Mouse (Mus musculus): ENCODE results near the gene Dis3. TPM values are rescaled to one million over a fixed set of nuclear protein-coding genes. Genes with fewer than 3 reads are reported as not detected.

Dis3 gene
- total and polyA plus RNA-seq, 2 experiments from 2014 or later = 26.3 to 28.0 TPM

DNA sequence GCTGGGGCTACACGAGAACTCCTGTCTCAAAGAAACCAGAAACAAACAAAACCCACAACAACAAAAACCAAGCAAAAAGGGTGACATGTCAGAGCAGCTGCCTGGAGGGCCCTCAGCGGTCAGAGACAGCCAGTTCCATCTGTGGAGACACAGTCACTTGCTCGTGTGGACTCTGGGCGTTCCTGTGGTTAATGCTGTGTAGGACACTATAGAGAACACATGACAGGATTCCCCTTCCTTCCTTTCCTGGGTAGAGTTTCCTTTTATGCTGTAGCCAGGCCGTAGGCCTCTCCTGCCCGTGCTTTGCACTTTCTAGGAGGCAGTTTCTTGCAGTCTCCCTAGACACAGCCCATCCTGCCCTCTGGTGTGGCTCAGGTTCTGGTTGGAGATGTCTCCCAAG is 9.2 kb upstream of the Dis3 start:
- Histone ChIP-seq H3K36me3 (ENCODE audit: insufficient read depth) (peaks cover 42% of the 10 kb centered on the region), H3K4me1 (ENCODE audit: insufficient read depth) (no peaks in the 10 kb centered on the region), H3K9me3 (ENCODE audit: low read length) (no peaks in the 10 kb centered on the region), H3K27me3 (ENCODE audit: insufficient read depth, low read length) (no peaks in the 10 kb centered on the region), H3K9ac (no peak overlapping the region), H3K4me2 (ENCODE audit: low read depth) (no peak overlapping the region), H3K4me3 (ENCODE audit: low read depth, low read length) (no peak overlapping the region), H3K27ac (ENCODE audit: low read depth, low read length) (no peak overlapping the region)
- TF ChIP-seq CTCF (IDR thresholded peaks at IDR 0.05; ENCODE audit: low read depth) = no peak
- WGBS = 93% methylated on average over 6 of the region's 6 CpGs
- DNase-seq (no peak), ATAC-seq (no peak)

DNA sequence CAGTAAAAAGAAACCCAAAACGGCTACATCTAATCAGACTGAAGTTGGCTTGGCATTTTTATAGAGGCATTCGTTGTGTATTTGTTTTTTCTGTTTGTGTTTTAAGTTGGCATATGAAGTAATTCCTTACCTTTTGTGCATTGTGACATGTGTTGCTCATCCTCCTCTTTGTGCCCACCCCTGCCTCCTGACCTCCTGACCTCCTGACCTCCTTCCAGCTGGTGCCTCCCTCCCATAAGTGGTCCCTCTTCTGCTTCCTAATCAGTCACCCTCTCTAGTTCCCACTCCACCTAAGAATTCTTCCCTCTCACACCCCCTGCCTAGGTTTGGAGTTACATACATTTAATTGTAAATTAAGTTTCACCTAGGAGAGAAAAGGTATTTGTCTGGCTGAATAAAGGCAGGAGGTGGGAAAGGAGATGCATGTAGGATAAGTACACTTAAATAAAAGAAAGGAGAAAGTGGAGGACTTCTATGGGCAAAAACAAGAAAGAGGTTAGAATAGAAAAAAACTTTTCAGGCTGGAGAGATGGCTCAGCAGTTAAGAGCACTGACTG is 8.1 kb upstream of the Dis3 start:
- no peaks in the 10 kb centered on the region for H3K9me3 ChIP-seq (ENCODE audit: low read length)
- H3K9ac ChIP-seq = no peak overlapping the region
- H3K4me3 ChIP-seq (ENCODE audit: low read depth, low read length) = no peak overlapping the region
- ATAC-seq (no peak), DNase-seq (no peak)
- H3K27me3 ChIP-seq (ENCODE audit: insufficient read depth, low read length) = no peaks in the 10 kb centered on the region
- no peak for TF ChIP-seq CTCF (IDR thresholded peaks at IDR 0.05; ENCODE audit: low read depth)
- no peak overlapping the region for H3K27ac ChIP-seq (ENCODE audit: low read depth, low read length)
- no peaks in the 10 kb centered on the region for H3K4me1 ChIP-seq (ENCODE audit: insufficient read depth)
- peaks cover 47% of the 10 kb centered on the region for H3K36me3 ChIP-seq (ENCODE audit: insufficient read depth)
- WGBS = 90% methylated on average over 2 of the region's 2 CpGs
- H3K4me2 ChIP-seq (ENCODE audit: low read depth) = no peak overlapping the region

DNA sequence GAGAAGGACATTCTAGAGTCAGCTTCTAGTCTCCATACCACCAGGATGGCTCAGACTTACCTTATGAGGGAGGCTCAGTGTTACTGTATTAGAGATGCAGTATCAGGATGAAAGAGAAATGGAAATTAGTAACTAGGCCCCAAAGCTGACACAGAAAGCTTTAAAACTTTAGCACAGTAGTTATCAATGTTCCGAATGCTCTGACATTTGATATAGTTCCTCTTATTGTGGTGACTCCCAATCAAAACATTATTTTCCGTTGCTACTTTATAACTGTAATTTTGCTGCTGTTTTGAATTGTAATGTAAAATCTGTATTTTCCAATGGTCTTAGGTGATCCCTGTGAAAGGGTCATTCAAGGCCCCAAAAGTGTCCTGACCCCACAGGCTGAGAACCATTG is 7.1 kb upstream of the Dis3 start:
- Histone ChIP-seq H3K4me3 (ENCODE audit: low read depth, low read length) (no peak overlapping the region), H3K9ac (no peak overlapping the region), H3K9me3 (ENCODE audit: low read length) (no peaks in the 10 kb centered on the region), H3K27me3 (ENCODE audit: insufficient read depth, low read length) (no peaks in the 10 kb centered on the region), H3K4me2 (ENCODE audit: low read depth) (no peak overlapping the region), H3K36me3 (ENCODE audit: insufficient read depth) (peaks cover 46% of the 10 kb centered on the region), H3K27ac (ENCODE audit: low read depth, low read length) (no peak overlapping the region), H3K4me1 (ENCODE audit: insufficient read depth) (no peaks in the 10 kb centered on the region)
- no peak for ATAC-seq
- 94% methylated on average over 2 of the region's 2 CpGs for WGBS
- TF ChIP-seq CTCF (IDR thresholded peaks at IDR 0.05; ENCODE audit: low read depth) = no peak
- DNase-seq = no peak

DNA sequence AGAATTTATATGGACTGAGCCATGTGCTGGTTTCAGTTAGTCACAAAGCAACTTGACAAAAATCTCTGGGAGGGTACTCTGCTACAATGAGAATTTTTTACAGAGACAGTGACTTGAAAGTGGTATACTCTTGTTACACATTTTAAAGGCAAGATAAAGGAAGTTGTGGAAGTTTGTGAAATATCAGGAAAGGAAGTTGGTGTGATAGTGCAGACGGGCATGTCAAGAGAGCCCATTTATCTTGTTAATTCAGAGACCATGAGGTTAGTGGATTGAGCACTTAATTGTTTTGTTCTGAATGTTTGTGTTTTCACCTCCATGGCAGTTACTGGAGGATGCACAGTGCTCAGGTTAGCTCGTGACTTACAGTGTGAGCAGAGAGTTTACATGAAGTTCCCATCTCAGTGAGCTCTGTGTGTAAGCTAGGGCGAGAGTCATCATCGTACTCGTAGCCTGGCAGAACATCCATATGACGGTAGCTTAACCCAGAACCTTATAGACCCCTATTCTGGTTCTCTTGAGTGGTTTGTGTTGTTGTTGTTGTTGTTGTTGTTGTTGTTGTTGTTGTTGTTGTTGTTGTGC is 5.1 kb upstream of the Dis3 start:
- no peak overlapping the region for H3K4me3 ChIP-seq (ENCODE audit: low read depth, low read length)
- H3K27me3 ChIP-seq (ENCODE audit: insufficient read depth, low read length) = no peaks in the 10 kb centered on the region
- H3K4me2 ChIP-seq (ENCODE audit: low read depth) = no peak overlapping the region
- ATAC-seq (no peak), DNase-seq (no peak)
- H3K9me3 ChIP-seq (ENCODE audit: low read length) = no peaks in the 10 kb centered on the region
- H3K9ac ChIP-seq = no peak overlapping the region
- H3K4me1 ChIP-seq (ENCODE audit: insufficient read depth) = no peaks in the 10 kb centered on the region
- peaks cover 34% of the 10 kb centered on the region for H3K36me3 ChIP-seq (ENCODE audit: insufficient read depth)
- TF ChIP-seq CTCF (IDR thresholded peaks at IDR 0.05; ENCODE audit: low read depth) = no peak
- WGBS = 91% methylated on average over 6 of the region's 6 CpGs
- H3K27ac ChIP-seq (ENCODE audit: low read depth, low read length) = no peak overlapping the region

DNA sequence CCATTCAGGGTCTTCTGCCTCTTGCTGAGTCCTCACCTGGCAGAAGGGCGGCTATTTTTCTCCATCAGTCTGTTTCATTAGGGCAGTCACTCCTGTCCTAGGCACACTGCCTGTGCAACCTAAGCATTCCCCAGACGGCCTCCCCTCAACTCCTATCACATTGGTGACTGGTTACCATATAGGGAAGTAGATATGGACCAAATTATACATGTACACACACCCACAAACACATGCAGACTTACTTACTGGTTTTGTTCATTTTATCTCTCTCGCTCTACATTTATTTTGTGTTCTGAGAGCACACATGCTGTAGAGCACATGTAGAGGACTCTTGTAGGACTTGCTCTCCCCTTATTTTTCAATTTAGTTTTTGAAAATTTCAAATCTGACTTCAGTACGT is 3.5 kb upstream of the Dis3 start:
- Histone ChIP-seq H3K27me3 (ENCODE audit: insufficient read depth, low read length) (no peaks in the 10 kb centered on the region), H3K36me3 (ENCODE audit: insufficient read depth) (peaks cover 22% of the 10 kb centered on the region), H3K9ac (no peak overlapping the region), H3K4me3 (ENCODE audit: low read depth, low read length) (no peak overlapping the region), H3K27ac (ENCODE audit: low read depth, low read length) (no peak overlapping the region), H3K4me2 (ENCODE audit: low read depth) (no peak overlapping the region), H3K9me3 (ENCODE audit: low read length) (no peaks in the 10 kb centered on the region), H3K4me1 (ENCODE audit: insufficient read depth) (peaks cover 7% of the 10 kb centered on the region)
- ATAC-seq (no peak), DNase-seq (no peak)
- TF ChIP-seq CTCF (IDR thresholded peaks at IDR 0.05; ENCODE audit: low read depth) = no peak
- WGBS = 96% methylated on average over 4 of the region's 4 CpGs

DNA sequence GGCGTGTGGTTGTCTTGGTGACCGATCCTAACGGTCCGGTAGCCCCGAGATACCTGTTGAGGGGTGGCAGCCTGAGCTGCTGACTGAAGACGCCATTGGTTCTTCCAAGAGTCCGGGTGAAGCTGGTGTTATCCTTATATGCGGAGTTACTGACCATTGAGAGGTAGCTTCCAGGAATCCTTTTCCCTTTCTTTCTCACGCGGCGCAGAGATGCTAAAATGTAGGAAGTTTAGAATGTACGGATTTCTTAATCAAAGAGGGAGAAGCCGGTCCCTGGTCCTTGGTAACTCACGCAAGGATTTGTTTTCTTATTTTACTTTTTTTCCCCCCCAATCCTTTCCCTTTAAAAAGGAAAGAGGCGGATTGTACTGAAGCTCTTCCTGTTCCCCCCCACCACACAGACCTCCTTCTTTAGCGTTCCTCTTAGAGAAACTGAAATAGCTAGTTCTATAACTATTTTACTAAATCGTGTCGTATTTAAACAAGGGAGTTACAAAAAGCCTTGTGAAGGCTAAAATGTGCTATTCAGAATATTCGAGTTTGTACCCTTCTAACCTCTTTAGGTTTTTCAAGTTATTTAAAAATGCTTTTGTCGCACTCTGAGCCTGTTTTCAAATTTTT is 507 bp upstream of the Dis3 start:
- Histone ChIP-seq H3K4me1 (ENCODE audit: insufficient read depth) (peaks cover 7% of the 10 kb centered on the region), H3K9me3 (ENCODE audit: low read length) (no peaks in the 10 kb centered on the region), H3K27me3 (ENCODE audit: insufficient read depth, low read length) (no peaks in the 10 kb centered on the region), H3K9ac (peak overlapping the region; percentile 95), H3K4me3 (ENCODE audit: low read depth, low read length) (peak overlapping the region; percentile 96), H3K27ac (ENCODE audit: low read depth, low read length) (peak overlapping the region; percentile 57; the same call in 1 of the 2 replicates), H3K36me3 (ENCODE audit: insufficient read depth) (peaks cover 31% of the 10 kb centered on the region), H3K4me2 (ENCODE audit: low read depth) (peak overlapping the region; percentile 44)
- WGBS = 7% methylated on average over 20 of the region's 20 CpGs
- ATAC-seq (peak; percentile 54), DNase-seq (no peak)
- no peak for TF ChIP-seq CTCF (IDR thresholded peaks at IDR 0.05; ENCODE audit: low read depth)

DNA sequence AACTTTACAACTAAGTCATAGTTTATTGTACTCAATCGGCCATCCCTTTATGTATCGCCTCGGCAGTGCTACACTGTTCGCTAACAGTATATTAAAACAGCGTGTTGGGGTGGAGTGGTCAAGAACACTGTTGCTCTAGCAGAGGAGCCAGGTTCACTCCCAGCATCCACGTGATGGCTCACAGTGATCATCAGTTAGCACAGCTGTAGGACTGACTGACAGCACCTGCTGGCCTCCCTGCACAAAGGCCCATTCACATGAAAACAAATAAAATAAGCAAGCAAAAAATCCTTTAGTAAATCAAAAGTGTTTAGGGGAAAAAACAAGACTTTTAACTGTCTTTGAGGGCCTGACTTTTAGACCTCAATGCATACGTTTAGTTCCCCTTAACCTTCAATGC is 10.6 kb downstream of the Dis3 start:
- Histone ChIP-seq H3K27me3 (ENCODE audit: insufficient read depth, low read length) (no peaks in the 10 kb centered on the region), H3K4me1 (ENCODE audit: insufficient read depth) (no peaks in the 10 kb centered on the region), H3K9ac (no peak overlapping the region), H3K27ac (ENCODE audit: low read depth, low read length) (no peak overlapping the region), H3K9me3 (ENCODE audit: low read length) (no peaks in the 10 kb centered on the region), H3K36me3 (ENCODE audit: insufficient read depth) (peaks cover 62% of the 10 kb centered on the region), H3K4me2 (ENCODE audit: low read depth) (no peak overlapping the region), H3K4me3 (ENCODE audit: low read depth, low read length) (no peak overlapping the region)
- WGBS = 93% methylated on average over 7 of the region's 7 CpGs
- DNase-seq (no peak), ATAC-seq (no peak)
- no peak for TF ChIP-seq CTCF (IDR thresholded peaks at IDR 0.05; ENCODE audit: low read depth)
